Mouse (Mus musculus) heart, embryonic 13.5 days (tissue): ENCODE results near the gene Akap13. TPM values are rescaled to one million over a fixed set of nuclear protein-coding genes. Genes with fewer than 3 reads are reported as not detected.

Experiments
- ATAC-seq: fragments of 200-750 bp; cut with Nextera tagmentation; 2 replicates; pipeline ENCODE4 v1.8.0; 2017; ENCODE audit warnings: moderate TSS enrichment; ENCODE audit not compliant: insufficient number of reproducible peaks, low FRiP score, low TSS enrichment; ENCODE audit errors: extremely low read depth
- H3K27ac ChIP-seq: fragments of 300-500 bp; sonication (generic); replicated peaks from 2 replicates; pipeline ENCODE4 v1.5.1; 2015; ENCODE audit warnings: moderate library complexity, mild to moderate bottlenecking, inconsistent platforms
- H3K27me3 ChIP-seq: fragments of 300-500 bp; sonication (generic); replicated peaks from 2 replicates; pipeline ENCODE4 v1.6.1; 2015; ENCODE audit warnings: mild to moderate bottlenecking, inconsistent platforms
- H3K36me3 ChIP-seq: fragments of 300-500 bp; sonication (generic); 2 replicates; pipeline ENCODE4 v1.6.1; 2015; ENCODE audit warnings: mild to moderate bottlenecking, inconsistent platforms
- H3K4me1 ChIP-seq: fragments of 300-500 bp; sonication (generic); 2 replicates; pipeline ENCODE4 v1.6.1; 2015; ENCODE audit warnings: inconsistent platforms
- H3K4me2 ChIP-seq: fragments of 300-500 bp; sonication (generic); 2 replicates; pipeline ENCODE4 v1.6.1; 2015; ENCODE audit warnings: inconsistent platforms, mild to moderate bottlenecking, moderate library complexity
- H3K4me3 ChIP-seq: fragments of 300-500 bp; sonication (generic); 2 replicates; pipeline ENCODE4 v1.5.1; 2015; ENCODE audit warnings: moderate library complexity, mild to moderate bottlenecking, inconsistent platforms
- H3K9ac ChIP-seq: fragments of 300-500 bp; sonication (generic); 2 replicates; pipeline ENCODE4 v1.6.1; 2015; ENCODE audit warnings: inconsistent platforms, mild to moderate bottlenecking, moderate library complexity
- H3K9me3 ChIP-seq: fragments of 300-500 bp; sonication (generic); 2 replicates; pipeline ENCODE4 v1.6.1; 2016; ENCODE audit warnings: inconsistent platforms
- WGBS: fragments of 180-500 bp; shearing (Covaris S2); methylation state at CpG from one replicate; pipeline ENCODE4 v1.1.7; 2015; ENCODE audit warnings: mixed read lengths; 5-methylcytosine and 5-hydroxymethylcytosine counted together
- polyA plus RNA-seq: library from polyadenylated mRNA; unstranded; fragments of >200 nt; fragmentation: Nextera tagmentation; extraction: Ambion mirVana; gene quantifications from 2 replicates; pipeline ENCODE4 v1.2.1, GENCODE M21; 2015

The Akap13 gene
- polyA plus RNA-seq, 1 experiment from 2014 or later, result 41.8 TPM

DNA sequence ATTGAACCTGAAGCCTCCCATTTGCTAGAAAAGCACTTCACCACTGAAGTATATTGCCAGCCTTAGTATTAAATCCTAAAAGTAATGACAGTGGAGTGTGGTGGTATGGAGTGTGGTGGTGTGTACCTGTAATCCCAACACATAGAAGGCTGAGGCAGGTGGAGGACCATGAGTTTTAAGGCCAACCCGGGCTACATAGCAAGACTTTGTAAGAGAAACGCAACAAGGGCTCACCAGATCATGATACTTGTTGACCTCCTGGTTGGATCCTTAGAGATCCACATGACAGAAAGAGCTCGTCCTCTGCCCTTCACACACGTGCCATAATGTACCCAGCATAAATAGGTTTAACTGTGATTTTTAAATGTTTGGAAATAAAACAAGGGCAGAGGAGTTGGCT lies 254.6 kb downstream of the Akap13 start:
- H3K27me3 ChIP-seq, result no peaks in the 10 kb centered on the region
- peaks cover 65% of the 10 kb centered on the region for H3K36me3 ChIP-seq
- H3K9me3 ChIP-seq, result no peaks in the 10 kb centered on the region
- 91% methylated on average over 4 of the region's 4 CpGs for WGBS
- peaks cover 32% of the 10 kb centered on the region for H3K4me1 ChIP-seq
- no peak overlapping the region for H3K4me3 ChIP-seq
- H3K9ac ChIP-seq, result no peak overlapping the region
- no peak overlapping the region for H3K4me2 ChIP-seq
- no peak for ATAC-seq
- H3K27ac ChIP-seq, result no peak overlapping the region

DNA sequence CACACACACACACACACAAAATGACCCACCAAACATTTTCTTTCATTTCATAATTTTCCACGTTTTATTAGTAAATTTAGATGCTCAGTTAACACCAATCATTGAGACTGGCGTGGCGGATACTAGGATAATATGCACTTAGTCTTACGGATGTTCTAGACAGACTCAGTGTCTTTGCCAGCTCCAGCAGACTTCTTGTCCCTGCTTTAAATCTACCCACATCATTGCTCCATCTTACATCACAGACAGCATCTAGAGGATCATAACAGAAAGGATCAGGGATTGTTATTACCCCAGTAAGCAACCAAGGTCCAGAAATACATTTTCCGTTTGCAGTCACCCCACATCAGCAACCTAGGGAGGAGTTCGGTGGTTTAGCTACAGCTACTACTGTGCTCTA lies 255.6 kb downstream of the Akap13 start:
- WGBS, result 89% methylated on average over 6 of the region's 6 CpGs
- Histone ChIP-seq H3K27me3 (no peaks in the 10 kb centered on the region), H3K36me3 (peaks cover 56% of the 10 kb centered on the region), H3K4me3 (no peak overlapping the region), H3K9ac (no peak overlapping the region), H3K27ac (0 out of 2 replicates have a peak overlapping the region, but pooled peaks have one; percentile 5), H3K4me1 (peaks cover 41% of the 10 kb centered on the region), H3K4me2 (no peak overlapping the region), H3K9me3 (no peaks in the 10 kb centered on the region)
- ATAC-seq, result no peak

DNA sequence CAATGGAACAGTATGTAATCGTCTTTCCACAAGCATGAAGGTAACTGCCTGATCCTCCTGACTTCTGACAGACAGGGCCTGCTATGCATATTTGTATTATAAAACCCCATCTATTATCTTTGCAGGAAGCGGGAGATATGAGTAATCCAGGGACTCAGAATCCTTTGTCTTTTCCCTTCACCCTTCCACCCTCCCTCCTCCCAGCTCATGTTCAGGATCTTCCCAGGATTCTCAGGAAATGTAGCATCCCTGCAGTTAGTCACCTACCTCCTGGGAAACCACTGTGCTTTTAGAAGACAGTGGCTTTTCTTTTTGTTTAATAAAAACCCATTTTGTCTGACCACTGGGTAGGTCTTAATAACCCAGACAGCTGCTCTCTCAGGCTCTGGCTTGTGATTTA lies 256.1 kb downstream of the Akap13 start:
- 64% methylated on average over 2 of the region's 2 CpGs for WGBS
- Histone ChIP-seq H3K36me3 (peaks cover 51% of the 10 kb centered on the region), H3K9me3 (no peaks in the 10 kb centered on the region), H3K27ac (peak overlapping the region; percentile 5; the same call in 1 of the 2 replicates), H3K4me3 (no peak overlapping the region), H3K4me1 (peaks cover 47% of the 10 kb centered on the region), H3K4me2 (no peak overlapping the region), H3K27me3 (no peaks in the 10 kb centered on the region), H3K9ac (no peak overlapping the region)
- no peak for ATAC-seq

- peaks cover 46% of the 10 kb centered on the region for H3K36me3 ChIP-seq
- H3K4me1 ChIP-seq, result peaks cover 50% of the 10 kb centered on the region
- no peak overlapping the region for H3K4me3 ChIP-seq
- ATAC-seq, result no peak
- H3K9ac ChIP-seq, result no peak overlapping the region
- H3K4me2 ChIP-seq, result no peak overlapping the region
- H3K9me3 ChIP-seq, result no peaks in the 10 kb centered on the region
- H3K27ac ChIP-seq, result peak overlapping the region; percentile 20; the same call in 1 of the 2 replicates
- 59% methylated on average over 2 of the region's 2 CpGs for WGBS
- no peaks in the 10 kb centered on the region for H3K27me3 ChIP-seq
Measured at GRCm38 (mm10) chr7:75712808-75713207, 257.5 kb downstream of the Akap13 start.

GRCm38 (mm10) chr7:75713959-75714358 lies 258.6 kb downstream of the Akap13 start:
- H3K9me3 ChIP-seq, result no peaks in the 10 kb centered on the region
- peaks cover 50% of the 10 kb centered on the region for H3K4me1 ChIP-seq
- peak overlapping the region; percentile 39; the same call in 1 of the 2 replicates for H3K27ac ChIP-seq
- no peak overlapping the region for H3K9ac ChIP-seq
- ATAC-seq, result no peak
- H3K4me2 ChIP-seq, result no peak overlapping the region
- H3K27me3 ChIP-seq, result no peaks in the 10 kb centered on the region
- no peak overlapping the region for H3K4me3 ChIP-seq
- 69% methylated on average over 5 of the region's 5 CpGs for WGBS
- peaks cover 45% of the 10 kb centered on the region for H3K36me3 ChIP-seq

- no peak for ATAC-seq
- Histone ChIP-seq H3K4me2 (no peak overlapping the region), H3K27me3 (no peaks in the 10 kb centered on the region), H3K9ac (no peak overlapping the region), H3K27ac (peak overlapping the region; percentile 89; the same call in 1 of the 2 replicates), H3K36me3 (peaks cover 45% of the 10 kb centered on the region), H3K4me1 (peaks cover 50% of the 10 kb centered on the region), H3K4me3 (no peak overlapping the region), H3K9me3 (no peaks in the 10 kb centered on the region)
- WGBS, result 80% methylated on average over 4 of the region's 4 CpGs
Measured at GRCm38 (mm10) chr7:75715026-75715425, 259.7 kb downstream of the Akap13 start.

GRCm38 (mm10) chr7:75715939-75716338 lies 260.6 kb downstream of the Akap13 start:
- H3K9me3 ChIP-seq, result no peaks in the 10 kb centered on the region
- peaks cover 49% of the 10 kb centered on the region for H3K36me3 ChIP-seq
- 24% methylated on average over 4 of the region's 4 CpGs for WGBS
- no peak overlapping the region for H3K9ac ChIP-seq
- peaks cover 50% of the 10 kb centered on the region for H3K4me1 ChIP-seq
- peak overlapping the region; percentile 89 for H3K27ac ChIP-seq
- H3K4me3 ChIP-seq, result no peak overlapping the region
- no peaks in the 10 kb centered on the region for H3K27me3 ChIP-seq
- H3K4me2 ChIP-seq, result 0 out of 2 replicates have a peak overlapping the region, but pooled peaks have one; percentile 9
- ATAC-seq, result no peak

- H3K9me3 ChIP-seq, result no peaks in the 10 kb centered on the region
- no peak overlapping the region for H3K9ac ChIP-seq
- H3K4me3 ChIP-seq, result no peak overlapping the region
- no peaks in the 10 kb centered on the region for H3K27me3 ChIP-seq
- no peak overlapping the region for H3K27ac ChIP-seq
- ATAC-seq, result no peak
- peaks cover 39% of the 10 kb centered on the region for H3K4me1 ChIP-seq
- peaks cover 47% of the 10 kb centered on the region for H3K36me3 ChIP-seq
- no peak overlapping the region for H3K4me2 ChIP-seq
Measured at GRCm38 (mm10) chr7:75717349-75717748, 262.0 kb downstream of the Akap13 start.

- Histone ChIP-seq H3K4me2 (no peak overlapping the region), H3K27me3 (no peaks in the 10 kb centered on the region), H3K9me3 (no peaks in the 10 kb centered on the region), H3K4me1 (peaks cover 5% of the 10 kb centered on the region), H3K36me3 (peaks cover 80% of the 10 kb centered on the region), H3K27ac (no peak overlapping the region), H3K4me3 (no peak overlapping the region), H3K9ac (no peak overlapping the region)
- 93% methylated on average over 4 of the region's 4 CpGs for WGBS
- ATAC-seq, result no peak
Measured at GRCm38 (mm10) chr7:75721302-75721701, 266.0 kb downstream of the Akap13 start.

DNA sequence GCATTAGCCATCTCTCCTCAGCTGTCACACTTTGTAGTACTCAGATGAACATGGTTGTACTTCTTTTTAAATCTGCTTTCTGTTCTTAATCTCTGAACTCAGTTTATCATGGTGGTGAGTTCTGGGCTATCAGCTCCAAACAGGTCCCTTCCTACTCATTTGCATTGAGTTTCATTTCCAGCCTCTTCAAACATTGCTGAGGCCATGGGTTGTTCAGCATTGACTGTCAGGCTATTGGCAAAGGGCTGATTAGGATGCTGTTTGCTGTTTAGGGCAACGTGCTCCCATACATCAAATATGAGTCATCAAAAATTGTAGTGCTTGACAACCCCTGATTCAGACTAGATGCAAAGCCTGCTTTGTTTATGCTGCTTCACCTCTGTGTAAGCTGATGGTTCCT lies 268.7 kb downstream of the Akap13 start:
- no peak overlapping the region for H3K9ac ChIP-seq
- no peak for ATAC-seq

DNA sequence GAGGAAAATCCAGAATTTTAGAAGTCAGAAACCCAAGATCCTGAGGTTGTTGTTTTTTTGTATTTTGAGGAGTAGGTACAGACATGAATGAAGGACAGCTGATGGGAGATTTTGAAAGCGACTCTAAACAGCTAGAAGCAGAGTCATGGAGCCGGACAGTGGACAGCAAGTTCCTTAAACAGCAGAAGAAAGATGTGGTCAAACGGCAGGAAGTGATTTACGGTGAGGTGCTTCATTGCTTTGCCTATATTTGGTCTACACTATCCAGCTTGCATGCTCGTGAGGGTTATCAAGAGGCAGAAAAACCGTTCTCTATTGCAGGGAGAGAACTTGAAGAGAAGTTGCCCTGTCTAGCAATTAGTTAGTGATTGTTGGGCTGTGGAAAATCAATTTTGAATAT lies 270.6 kb downstream of the Akap13 start:
- no peaks in the 10 kb centered on the region for H3K27me3 ChIP-seq
- H3K9me3 ChIP-seq, result no peaks in the 10 kb centered on the region
- no peaks in the 10 kb centered on the region for H3K4me1 ChIP-seq
- no peak overlapping the region for H3K9ac ChIP-seq
- H3K4me2 ChIP-seq, result no peak overlapping the region
- no peak for ATAC-seq
- H3K27ac ChIP-seq, result no peak overlapping the region
- 80% methylated on average over 6 of the region's 6 CpGs for WGBS
- peaks cover 90% of the 10 kb centered on the region for H3K36me3 ChIP-seq
- H3K4me3 ChIP-seq, result no peak overlapping the region

More for the DNA sequence above, 268.7 kb downstream of the Akap13 start:
- H3K4me3 ChIP-seq, result no peak overlapping the region
- 89% methylated on average over 1 of the region's 1 CpGs for WGBS
- H3K9me3 ChIP-seq, result no peaks in the 10 kb centered on the region
- no peaks in the 10 kb centered on the region for H3K27me3 ChIP-seq
- no peak overlapping the region for H3K4me2 ChIP-seq
- no peak overlapping the region for H3K27ac ChIP-seq
- no peaks in the 10 kb centered on the region for H3K4me1 ChIP-seq
- peaks cover 90% of the 10 kb centered on the region for H3K36me3 ChIP-seq

- H3K36me3 ChIP-seq, result peaks cover 93% of the 10 kb centered on the region
- H3K4me1 ChIP-seq, result no peaks in the 10 kb centered on the region
- H3K4me2 ChIP-seq, result no peak overlapping the region
- ATAC-seq, result no peak
- no peak overlapping the region for H3K4me3 ChIP-seq
- no peaks in the 10 kb centered on the region for H3K27me3 ChIP-seq
- WGBS, result 88% methylated on average over 9 of the region's 9 CpGs
- no peak overlapping the region for H3K9ac ChIP-seq
- no peak overlapping the region for H3K27ac ChIP-seq
- H3K9me3 ChIP-seq, result no peaks in the 10 kb centered on the region
Measured at GRCm38 (mm10) chr7:75726867-75727266, 271.5 kb downstream of the Akap13 start.
